Mouse (Mus musculus) olfactory bulb, adult 2 months (tissue): ENCODE results near the gene Otx2.

Source experiments
- CTCF ChIP-seq: fragments of 200-500 bp; IDR thresholded peaks from 2 replicates; pipeline ENCODE4 v1.5.1; 2012; ENCODE audit warnings: low read depth, mild to moderate bottlenecking, low read length, moderate library complexity; ENCODE audit not compliant: insufficient read depth
- POLR2A ChIP-seq: fragments of 200-500 bp; IDR thresholded peaks from 2 replicates; pipeline ENCODE4 v1.6.1; 2012; ENCODE audit warnings: mild to moderate bottlenecking, low read depth, low read length, moderate library complexity; ENCODE audit not compliant: insufficient read depth

GRCm38 (mm10) chr14:48670258-48670630 lies 3.4 kb downstream of the Otx2 start:
- TF ChIP-seq POLR2A (no peak), CTCF (no peak)
